Comparison of ENCODE assay signal across 20 mouse cellular contexts in genomic region chr12:11631790-11632189, GRCm38 (mm10).
DNase-seq lines count a peak whose midpoint lies in the region; ATAC-seq and TF ChIP-seq lines count a peak whose summit lies in the region.
"Had no signal": no experiment of that assay in that cellular context is flagged by ENCODE, and none has a peak within 500 bp of the region (broad histone marks: within the 10 kb centered on the region; RNA-seq: fewer than 3 reads in every experiment).

No protein-coding gene starts in this region.

- no peaks in the 10 kb centered on the region for H3K36me3 ChIP-seq in hindbrain, embryonic 16.5 days (ENCODE audit: control insufficient read depth, insufficient read depth, low read length)
- no peaks in the 10 kb centered on the region for H3K36me3 ChIP-seq in hindbrain, embryonic 10.5 days
- H3K36me3 ChIP-seq in midbrain, embryonic 15.5 days (replicated peaks): no peaks in the 10 kb centered on the region
- H3K36me3 ChIP-seq in midbrain, embryonic 10.5 days: no peaks in the 10 kb centered on the region

- ATAC-seq in hindbrain, embryonic 16.5 days: peak; percentile 82
- 0 out of 2 replicates have a peak, but pooled peaks have one; percentile 56 for ATAC-seq in midbrain, embryonic 15.5 days (replicated peaks)
- ATAC-seq: CD4-positive, CD25-positive, alpha-beta regulatory T cell, adult 4 months; forebrain, embryonic 14.5 days; forebrain, postnatal 0 days; inflammation-experienced regulatory T-cells, adult 6 months; intestine, embryonic 16.5 days had no signal

- DNase-seq in hindbrain, embryonic 10.5 days (ENCODE audit: low spot score): no peak
- DNase-seq in midbrain, embryonic 10.5 days (ENCODE audit: low spot score): no peak
- DNase-seq in brain, adult 2 months (ENCODE audit: low read depth, low spot score): peak; percentile 20
- peak; percentile 17 for DNase-seq in brain, embryonic 14.5 days (ENCODE audit: low read depth)
- DNase-seq: adrenal gland, adult 2 months; adrenal gland, postnatal 14 days; cerebellum, adult 18-20 months; cerebellum, adult 9-10 months; cerebellum, postnatal 14 days; forebrain, postnatal 0 days; gastrocnemius, adult 2 months; gastrocnemius, postnatal 14 days; heart, adult 11 months had no signal

- no peak overlapping the region for H3K4me3 ChIP-seq in hindbrain, embryonic 16.5 days (ENCODE audit: low read length)
- no peak overlapping the region for H3K4me3 ChIP-seq in hindbrain, embryonic 10.5 days
- H3K4me3 ChIP-seq in midbrain, embryonic 15.5 days: no peak overlapping the region
- no peak overlapping the region for H3K4me3 ChIP-seq in midbrain, embryonic 10.5 days
- H3K4me3 ChIP-seq: gastrocnemius, adult 2 months had no signal

- H3K9me3 ChIP-seq in hindbrain, embryonic 16.5 days (ENCODE audit: control insufficient read depth, low read length): no peaks in the 10 kb centered on the region
- no peaks in the 10 kb centered on the region for H3K9me3 ChIP-seq in hindbrain, embryonic 10.5 days
- no peaks in the 10 kb centered on the region for H3K9me3 ChIP-seq in midbrain, embryonic 15.5 days
- no peaks in the 10 kb centered on the region for H3K9me3 ChIP-seq in midbrain, embryonic 10.5 days (replicated peaks)

- no peak overlapping the region for H3K4me2 ChIP-seq in hindbrain, embryonic 16.5 days (ENCODE audit: low read length)
- no peak overlapping the region for H3K4me2 ChIP-seq in midbrain, embryonic 15.5 days
- H3K4me2 ChIP-seq: heart, embryonic 11.5 days had no signal

- H3K27me3 ChIP-seq in hindbrain, embryonic 16.5 days (replicated peaks; ENCODE audit: control insufficient read depth, insufficient read depth, low read length): no peaks in the 10 kb centered on the region
- H3K27me3 ChIP-seq in hindbrain, embryonic 10.5 days (ENCODE audit: insufficient read depth, poor library complexity, severe bottlenecking): no peaks in the 10 kb centered on the region
- no peaks in the 10 kb centered on the region for H3K27me3 ChIP-seq in midbrain, embryonic 15.5 days (replicated peaks)
- no peaks in the 10 kb centered on the region for H3K27me3 ChIP-seq in midbrain, embryonic 10.5 days (ENCODE audit: low read depth, poor library complexity, severe bottlenecking)

- TF ChIP-seq POLR2A in brain, embryonic 14.5 days (IDR thresholded peaks at IDR 0.05; ENCODE audit: borderline replicate concordance, extremely low read depth, insufficient read depth, insufficient read length, poor library complexity, severe bottlenecking): no peak

- no peak overlapping the region for H3K27ac ChIP-seq in hindbrain, embryonic 16.5 days (ENCODE audit: low read depth, low read length)
- H3K27ac ChIP-seq in hindbrain, embryonic 10.5 days: no peak overlapping the region
- H3K27ac ChIP-seq in midbrain, embryonic 15.5 days: no peak overlapping the region
- no peak overlapping the region for H3K27ac ChIP-seq in midbrain, embryonic 10.5 days (replicated peaks)
- H3K27ac ChIP-seq: gastrocnemius, adult 2 months had no signal

- TF ChIP-seq CTCF in brain, embryonic 14.5 days (IDR thresholded peaks at IDR 0.05; ENCODE audit: borderline replicate concordance, extremely low read depth, insufficient read depth, insufficient read length): no peak

- no peak overlapping the region for H3K9ac ChIP-seq in hindbrain, embryonic 16.5 days (ENCODE audit: low read depth, low read length)
- H3K9ac ChIP-seq in midbrain, embryonic 15.5 days: no peak overlapping the region
- H3K9ac ChIP-seq: forebrain, postnatal 0 days had no signal

- H3K4me1 ChIP-seq in hindbrain, embryonic 16.5 days (ENCODE audit: control insufficient read depth, insufficient read depth, low read depth, low read length): no peaks in the 10 kb centered on the region
- H3K4me1 ChIP-seq in hindbrain, embryonic 10.5 days (replicated peaks): no peaks in the 10 kb centered on the region
- no peaks in the 10 kb centered on the region for H3K4me1 ChIP-seq in midbrain, embryonic 15.5 days
- no peaks in the 10 kb centered on the region for H3K4me1 ChIP-seq in midbrain, embryonic 10.5 days

- 64% methylated on average over 1 of the region's 1 CpGs for WGBS in hindbrain, embryonic 16.5 days
- 60% methylated on average over 1 of the region's 1 CpGs for WGBS in hindbrain, embryonic 10.5 days
- WGBS in midbrain, embryonic 15.5 days: 57% methylated on average over 1 of the region's 1 CpGs
- WGBS in midbrain, embryonic 10.5 days: 73% methylated on average over 1 of the region's 1 CpGs

Comparison
In these comparisons a context has a peak if more than half of its experiments do, and no peak if none do; other contexts are left out.
1. DNase-seq: peak in brain, adult 2 months (single experiment) and brain, embryonic 14.5 days (single experiment); none in hindbrain, embryonic 10.5 days (single experiment) and midbrain, embryonic 10.5 days (single experiment).